Mouse (Mus musculus): ENCODE results near the gene Bcl2l1. TPM values are rescaled to one million over a fixed set of nuclear protein-coding genes. Genes with fewer than 3 reads are reported as not detected.

Bcl2l1 gene
- polyA plus RNA-seq, 1 experiment from 2014 or later, result 75.0 TPM

DNA sequence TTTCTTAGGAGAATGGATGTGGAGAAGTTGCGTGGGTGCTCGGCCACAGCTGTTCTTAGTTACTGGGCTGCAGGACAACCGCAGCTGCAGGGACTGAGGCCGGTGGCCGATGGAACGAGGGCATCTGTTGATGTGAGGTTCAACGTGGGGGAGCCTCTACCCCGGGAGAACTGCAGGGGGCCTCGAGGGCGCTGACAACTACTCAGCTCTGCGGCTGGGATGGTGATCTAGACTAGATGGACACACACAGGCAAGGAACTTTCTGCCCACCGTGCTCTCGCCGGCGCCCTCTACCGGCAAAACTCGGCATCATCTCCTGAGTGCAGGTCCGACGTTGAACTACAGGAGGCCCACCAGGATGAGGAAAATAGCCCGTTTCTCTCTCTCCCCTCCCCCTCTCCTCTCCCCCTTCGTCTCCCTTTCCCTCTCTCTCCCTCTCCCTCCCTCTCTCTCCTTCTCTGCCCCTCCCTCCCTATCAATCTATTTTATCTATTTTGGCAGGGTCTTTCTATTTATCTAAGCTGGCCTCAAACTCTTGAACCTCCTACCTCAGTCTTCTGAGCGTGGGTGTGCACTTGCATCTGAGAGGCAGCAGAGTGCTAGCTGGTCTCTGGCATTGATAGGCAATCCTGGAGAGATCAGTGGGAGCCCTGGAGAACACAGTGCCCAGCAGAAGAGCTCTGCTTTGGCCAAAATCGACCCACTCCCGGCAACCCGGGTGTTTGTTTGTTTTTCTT, 65.0 kb downstream of the Bcl2l1 start:
- H3K27me3 ChIP-seq (replicated peaks; ENCODE audit: control insufficient read depth, insufficient read depth, low read length), result no peaks in the 10 kb centered on the region
- H3K4me3 ChIP-seq (ENCODE audit: low read depth, low read length), result no peak overlapping the region
- ATAC-seq (replicated peaks; ENCODE audit: low FRiP score, low TSS enrichment, low read depth) (peak; percentile 51), DNase-seq (ENCODE audit: low spot score) (peak; percentile 98)
- H3K4me2 ChIP-seq (ENCODE audit: low read length), result peak overlapping the region; percentile 25; the same call in 1 of the 2 replicates
- H3K9ac ChIP-seq (ENCODE audit: low read length), result no peak overlapping the region
- H3K27ac ChIP-seq (ENCODE audit: low read depth), result no peak overlapping the region
- WGBS, result 18% methylated on average over 23 of the region's 25 CpGs
- H3K36me3 ChIP-seq (ENCODE audit: control insufficient read depth, insufficient read depth, low read length), result no peaks in the 10 kb centered on the region
- no peaks in the 10 kb centered on the region for H3K9me3 ChIP-seq (ENCODE audit: control insufficient read depth, low read length)
- H3K4me1 ChIP-seq (replicated peaks; ENCODE audit: control insufficient read depth, insufficient read depth, low read length), result peaks cover 21% of the 10 kb centered on the region

DNA sequence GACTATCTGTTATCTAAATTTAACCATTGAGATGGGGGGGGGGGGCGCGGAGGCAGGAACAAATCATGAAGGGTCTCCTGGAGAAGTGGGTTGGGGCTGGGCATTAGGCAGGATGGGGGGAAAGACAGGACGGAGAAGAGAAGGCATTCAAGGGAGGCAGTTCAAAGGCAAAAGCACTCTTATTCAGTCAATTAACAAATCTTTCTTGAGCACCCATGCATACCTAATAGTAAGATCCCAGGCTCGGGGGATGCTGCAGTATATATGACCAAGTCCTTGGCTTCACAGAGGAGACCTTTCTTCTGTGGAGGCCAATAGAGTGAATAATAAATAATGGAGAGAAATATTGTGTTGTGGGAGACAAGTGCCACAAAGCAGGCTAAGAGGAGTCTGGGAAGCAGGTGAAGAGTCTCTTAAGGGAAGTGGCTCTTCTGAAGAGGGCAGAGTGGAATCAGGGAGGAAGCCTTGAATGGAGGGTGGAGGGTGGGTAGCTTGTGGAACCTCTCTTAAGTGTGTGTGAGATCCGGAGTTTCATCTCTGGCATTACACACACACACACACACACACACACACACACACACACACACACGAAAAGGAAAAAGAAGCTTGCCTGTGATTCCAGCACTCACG, 66.4 kb downstream of the Bcl2l1 start:
- Histone ChIP-seq H3K27ac (ENCODE audit: low read depth) (no peak overlapping the region), H3K4me3 (ENCODE audit: low read depth, low read length) (no peak overlapping the region), H3K9ac (ENCODE audit: low read length) (no peak overlapping the region), H3K4me2 (ENCODE audit: low read length) (peak overlapping the region; percentile 38), H3K9me3 (ENCODE audit: control insufficient read depth, low read length) (no peaks in the 10 kb centered on the region), H3K27me3 (replicated peaks; ENCODE audit: control insufficient read depth, insufficient read depth, low read length) (no peaks in the 10 kb centered on the region), H3K4me1 (replicated peaks; ENCODE audit: control insufficient read depth, insufficient read depth, low read length) (peaks cover 21% of the 10 kb centered on the region), H3K36me3 (ENCODE audit: control insufficient read depth, insufficient read depth, low read length) (no peaks in the 10 kb centered on the region)
- WGBS, result 37% methylated on average over 7 of the region's 7 CpGs
- ATAC-seq (replicated peaks; ENCODE audit: low FRiP score, low TSS enrichment, low read depth) (no peak), DNase-seq (ENCODE audit: low spot score) (no peak)

DNA sequence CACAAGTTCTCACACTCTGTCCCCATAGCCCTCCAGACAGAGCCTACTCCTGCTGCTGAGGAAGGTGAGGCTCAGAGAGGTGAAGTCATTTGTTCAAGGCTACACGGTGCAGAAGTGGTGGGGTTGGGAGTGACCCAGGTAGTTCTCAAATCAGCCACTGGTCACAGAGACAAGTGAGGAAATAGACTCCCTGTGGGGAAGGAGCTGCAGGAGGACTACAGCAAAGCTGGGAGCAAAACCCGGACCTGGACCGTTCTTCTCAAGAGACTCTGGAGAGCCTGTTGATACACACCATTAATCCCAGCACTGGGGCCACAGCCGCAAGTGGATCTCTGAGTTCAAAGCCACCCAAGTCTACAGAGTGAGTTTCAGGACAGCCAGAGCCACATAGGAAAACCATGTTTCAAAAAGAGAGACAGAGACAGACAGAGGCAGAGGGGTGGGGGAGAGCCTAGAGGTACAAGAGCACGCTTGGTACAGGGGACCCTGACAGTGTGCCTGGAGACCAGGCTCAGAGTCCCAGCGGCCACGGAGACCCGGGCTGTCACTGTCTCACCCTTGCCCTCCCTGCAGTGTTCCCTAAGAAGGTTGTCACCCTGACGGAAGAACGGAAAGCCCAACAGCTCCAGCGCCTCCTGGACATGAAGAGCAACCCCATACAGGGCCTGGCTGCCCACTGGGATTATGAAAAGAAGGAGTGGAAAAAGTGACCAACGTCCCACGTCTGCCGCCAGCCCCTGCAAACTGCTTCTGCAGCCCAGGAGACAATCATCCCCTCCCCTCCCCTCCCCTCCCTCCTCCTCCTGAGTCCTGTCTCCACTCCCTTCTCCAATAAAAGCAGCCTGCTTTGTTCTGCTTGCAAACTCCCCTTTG, 67.1 kb downstream of the Bcl2l1 start:
- Histone ChIP-seq H3K27ac (ENCODE audit: low read depth) (no peak overlapping the region), H3K4me3 (ENCODE audit: low read depth, low read length) (no peak overlapping the region)

DNA sequence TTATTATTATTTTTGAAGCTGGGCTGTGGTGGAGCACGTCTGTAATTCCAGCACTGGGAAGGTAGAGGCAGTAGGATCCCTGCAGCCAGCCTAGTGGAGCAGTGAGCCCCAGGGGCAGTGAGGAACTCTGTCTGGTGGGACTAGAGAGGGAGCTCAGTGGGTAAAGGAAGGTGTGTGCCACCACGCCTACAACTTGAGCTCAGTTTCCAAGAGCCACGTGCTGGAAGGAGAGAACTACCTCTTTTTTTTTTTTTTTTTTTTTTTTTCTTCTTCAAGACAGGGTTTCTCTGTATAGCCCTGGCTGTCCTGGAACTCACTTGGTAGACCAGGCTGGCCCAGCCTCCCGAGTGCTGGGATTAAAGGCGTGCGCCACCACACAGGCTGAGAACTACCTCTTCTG, 68.2 kb downstream of the Bcl2l1 start:
- DNase-seq (ENCODE audit: low spot score), result no peak
- H3K27ac ChIP-seq (ENCODE audit: low read depth), result no peak overlapping the region
- ATAC-seq (replicated peaks; ENCODE audit: low FRiP score, low TSS enrichment, low read depth), result no peak
- 78% methylated on average over 6 of the region's 6 CpGs for WGBS
- no peaks in the 10 kb centered on the region for H3K9me3 ChIP-seq (ENCODE audit: control insufficient read depth, low read length)
- no peaks in the 10 kb centered on the region for H3K27me3 ChIP-seq (replicated peaks; ENCODE audit: control insufficient read depth, insufficient read depth, low read length)
- H3K9ac ChIP-seq (ENCODE audit: low read length), result no peak overlapping the region
- H3K36me3 ChIP-seq (ENCODE audit: control insufficient read depth, insufficient read depth, low read length), result no peaks in the 10 kb centered on the region
- H3K4me1 ChIP-seq (replicated peaks; ENCODE audit: control insufficient read depth, insufficient read depth, low read length), result peaks cover 21% of the 10 kb centered on the region
- H3K4me3 ChIP-seq (ENCODE audit: low read depth, low read length), result no peak overlapping the region
- no peak overlapping the region for H3K4me2 ChIP-seq (ENCODE audit: low read length)

More for the DNA sequence above, 67.1 kb downstream of the Bcl2l1 start:
- ATAC-seq (replicated peaks; ENCODE audit: low FRiP score, low TSS enrichment, low read depth) (0 out of 2 replicates have a peak, but pooled peaks have one; percentile 36), DNase-seq (ENCODE audit: low spot score) (peak; percentile 60)
- H3K4me2 ChIP-seq (ENCODE audit: low read length), result peak overlapping the region; percentile 38
- no peaks in the 10 kb centered on the region for H3K36me3 ChIP-seq (ENCODE audit: control insufficient read depth, insufficient read depth, low read length)
- WGBS, result 14% methylated on average over 14 of the region's 14 CpGs
- H3K4me1 ChIP-seq (replicated peaks; ENCODE audit: control insufficient read depth, insufficient read depth, low read length), result peaks cover 21% of the 10 kb centered on the region
- no peaks in the 10 kb centered on the region for H3K9me3 ChIP-seq (ENCODE audit: control insufficient read depth, low read length)
- H3K9ac ChIP-seq (ENCODE audit: low read length), result peak overlapping the region; percentile 11; the same call in 1 of the 2 replicates
- no peaks in the 10 kb centered on the region for H3K27me3 ChIP-seq (replicated peaks; ENCODE audit: control insufficient read depth, insufficient read depth, low read length)

DNA sequence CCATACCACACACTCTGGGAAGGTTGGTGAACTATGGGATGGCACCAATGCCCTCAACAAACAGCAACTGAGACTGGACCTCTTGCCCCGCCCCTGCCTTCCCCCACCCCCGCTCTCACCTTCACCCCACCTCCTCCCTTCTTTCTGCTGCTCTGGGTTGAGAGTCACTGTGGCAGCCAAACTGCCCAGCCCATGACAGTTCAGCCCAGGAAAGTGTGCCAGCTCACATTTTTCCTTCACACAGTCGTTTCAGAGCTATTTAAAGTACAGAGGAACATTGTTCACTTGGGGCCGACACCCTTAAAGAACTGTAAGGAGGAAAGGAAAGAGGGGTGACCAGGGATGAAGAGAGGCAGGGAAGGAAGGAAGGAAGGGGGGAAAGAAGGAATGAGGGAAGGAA, 73.2 kb downstream of the Bcl2l1 start:
- ATAC-seq (replicated peaks; ENCODE audit: low FRiP score, low TSS enrichment, low read depth), result no peak
- 53% methylated on average over 4 of the region's 4 CpGs for WGBS
- no peak overlapping the region for H3K27ac ChIP-seq (ENCODE audit: low read depth)

DNA sequence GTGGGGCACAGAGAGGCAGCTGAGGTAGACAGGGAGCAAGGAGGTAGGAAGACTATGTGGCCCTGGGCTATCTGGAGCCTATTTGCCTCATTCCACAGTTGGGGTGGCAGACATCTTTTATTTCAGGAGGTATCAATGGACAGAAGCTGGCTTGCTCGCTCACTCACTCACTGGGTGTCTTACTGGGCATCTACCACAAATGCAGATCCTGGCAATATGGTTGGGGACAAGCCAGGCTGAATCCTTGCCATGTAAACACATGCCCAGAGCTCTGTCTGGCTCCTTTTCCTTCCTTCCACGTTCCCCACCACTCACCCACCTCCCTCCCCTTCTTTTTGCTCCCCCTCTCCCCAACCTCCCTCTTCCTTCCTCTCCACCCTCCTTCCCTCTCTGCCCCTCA, 74.0 kb downstream of the Bcl2l1 start:
- no peaks in the 10 kb centered on the region for H3K36me3 ChIP-seq (ENCODE audit: control insufficient read depth, insufficient read depth, low read length)
- WGBS, result 68% methylated on average over 2 of the region's 2 CpGs
- no peak overlapping the region for H3K4me3 ChIP-seq (ENCODE audit: low read depth, low read length)
- no peak overlapping the region for H3K9ac ChIP-seq (ENCODE audit: low read length)
- no peak for DNase-seq (ENCODE audit: low spot score)
- H3K4me2 ChIP-seq (ENCODE audit: low read length), result no peak overlapping the region
- H3K4me1 ChIP-seq (replicated peaks; ENCODE audit: control insufficient read depth, insufficient read depth, low read length), result peaks cover 3% of the 10 kb centered on the region; the same call in 1 of the 2 replicates
- no peaks in the 10 kb centered on the region for H3K9me3 ChIP-seq (ENCODE audit: control insufficient read depth, low read length)
- ATAC-seq (replicated peaks; ENCODE audit: low FRiP score, low TSS enrichment, low read depth), result no peak
- H3K27ac ChIP-seq (ENCODE audit: low read depth), result no peak overlapping the region
- H3K27me3 ChIP-seq (replicated peaks; ENCODE audit: control insufficient read depth, insufficient read depth, low read length), result 0 out of 2 replicates have a peak, but pooled peaks cover 3% of the 10 kb centered on the region

More for the DNA sequence above, 73.2 kb downstream of the Bcl2l1 start:
- Histone ChIP-seq H3K36me3 (ENCODE audit: control insufficient read depth, insufficient read depth, low read length) (no peaks in the 10 kb centered on the region), H3K4me3 (ENCODE audit: low read depth, low read length) (no peak overlapping the region), H3K9me3 (ENCODE audit: control insufficient read depth, low read length) (no peaks in the 10 kb centered on the region), H3K27me3 (replicated peaks; ENCODE audit: control insufficient read depth, insufficient read depth, low read length) (0 out of 2 replicates have a peak, but pooled peaks cover 2% of the 10 kb centered on the region), H3K4me2 (ENCODE audit: low read length) (no peak overlapping the region), H3K9ac (ENCODE audit: low read length) (no peak overlapping the region), H3K4me1 (replicated peaks; ENCODE audit: control insufficient read depth, insufficient read depth, low read length) (peaks cover 3% of the 10 kb centered on the region; the same call in 1 of the 2 replicates)
- no peak for DNase-seq (ENCODE audit: low spot score)

DNA sequence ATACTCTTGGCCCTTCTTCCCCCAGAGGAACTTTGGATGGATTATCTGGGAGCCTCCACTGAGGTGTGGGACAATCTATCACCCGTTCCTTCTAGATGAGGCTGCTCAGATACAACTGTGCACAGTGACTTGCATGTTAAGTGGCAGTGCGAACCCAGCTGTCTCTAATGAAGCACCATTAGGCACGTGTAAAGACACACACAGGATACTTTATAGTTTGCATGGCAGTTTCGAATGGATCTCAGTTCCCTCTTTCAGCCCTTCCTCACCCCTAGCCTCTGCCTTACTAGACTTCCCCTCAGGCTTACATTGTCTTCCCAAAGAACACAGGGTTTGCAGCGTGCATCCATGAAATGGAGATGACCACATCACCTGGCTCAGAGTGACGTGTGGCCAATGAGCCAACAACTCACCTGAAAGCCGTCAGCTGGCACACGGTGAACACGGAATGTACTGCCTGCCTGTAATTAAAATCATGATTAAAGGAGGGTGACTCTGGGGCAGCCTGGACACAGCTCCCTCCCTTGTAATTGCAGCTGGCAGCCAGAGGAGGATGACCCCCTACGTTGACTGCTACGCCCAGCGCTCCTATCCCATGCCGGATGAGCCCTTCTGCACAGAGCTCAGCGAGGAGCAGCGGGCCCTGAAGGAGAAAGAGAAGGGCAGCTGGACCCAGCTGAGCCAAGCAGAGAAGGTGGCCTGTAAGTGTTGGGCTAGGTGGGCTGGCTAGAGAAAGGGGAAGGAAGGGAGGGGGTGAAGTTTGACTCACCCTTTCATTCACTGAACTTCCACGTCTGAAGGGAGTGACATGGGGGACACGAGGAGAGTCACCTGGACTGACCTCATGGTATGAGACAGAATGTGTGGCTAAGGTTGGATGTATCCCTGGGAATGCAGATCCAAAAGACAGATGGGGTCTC, 74.8 kb downstream of the Bcl2l1 start:
- Histone ChIP-seq H3K9ac (ENCODE audit: low read length) (no peak overlapping the region), H3K27me3 (replicated peaks; ENCODE audit: control insufficient read depth, insufficient read depth, low read length) (0 out of 2 replicates have a peak, but pooled peaks cover 3% of the 10 kb centered on the region), H3K36me3 (ENCODE audit: control insufficient read depth, insufficient read depth, low read length) (no peaks in the 10 kb centered on the region), H3K4me1 (replicated peaks; ENCODE audit: control insufficient read depth, insufficient read depth, low read length) (peaks cover 3% of the 10 kb centered on the region; the same call in 1 of the 2 replicates), H3K4me2 (ENCODE audit: low read length) (no peak overlapping the region), H3K4me3 (ENCODE audit: low read depth, low read length) (no peak overlapping the region), H3K27ac (ENCODE audit: low read depth) (no peak overlapping the region), H3K9me3 (ENCODE audit: control insufficient read depth, low read length) (no peaks in the 10 kb centered on the region)
- no peak for DNase-seq (ENCODE audit: low spot score)
- WGBS, result 77% methylated on average over 17 of the region's 17 CpGs
- 0 out of 2 replicates have a peak, but pooled peaks have one; percentile 32 for ATAC-seq (replicated peaks; ENCODE audit: low FRiP score, low TSS enrichment, low read depth)
